Mouse (Mus musculus) bone marrow macrophage, adult 2 months (primary cell): ENCODE results near the gene Ccdc117. TPM values are rescaled to one million over a fixed set of nuclear protein-coding genes. Genes with fewer than 3 reads are reported as not detected.

Experiments
- H3K27ac ChIP-seq: 2 replicates; pipeline ENCODE4 v1.5.1; 2012; ENCODE audit warnings: low read depth, low read length; ENCODE audit not compliant: insufficient read depth
- H3K4me1 ChIP-seq: 2 replicates; pipeline ENCODE4 v1.6.1; 2012; ENCODE audit warnings: low read length; ENCODE audit not compliant: control insufficient read depth, insufficient read depth
- H3K4me3 ChIP-seq: 2 replicates; pipeline ENCODE4 v1.5.1; 2012; ENCODE audit warnings: mild to moderate bottlenecking, low read length, moderate library complexity; ENCODE audit not compliant: insufficient read depth
- CTCF ChIP-seq: IDR thresholded peaks from 2 replicates; pipeline ENCODE4 v1.5.1; 2012; ENCODE audit warnings: low read depth, mild to moderate bottlenecking, low read length, moderate library complexity
- POLR2A ChIP-seq: IDR thresholded peaks from 2 replicates; pipeline ENCODE4 v1.6.1; 2012; ENCODE audit warnings: mild to moderate bottlenecking, low read depth, low read length, borderline replicate concordance
- polyA plus RNA-seq: library from polyadenylated mRNA; stranded (reverse); fragments of >200 nt; gene quantifications from 2 replicates; pipeline ENCODE4 v1.2.4, GENCODE M21; 2012; ENCODE audit not compliant: missing spikeins, insufficient read depth, insufficient read length

The Ccdc117 gene
- polyA plus RNA-seq, 1 experiment: 13.6 TPM

GRCm38 (mm10) chr11:5533108-5533507, 8.9 kb downstream of the Ccdc117 start:
- H3K4me3 ChIP-seq: no peak overlapping the region
- TF ChIP-seq POLR2A: no peak
- no peak for TF ChIP-seq CTCF
- H3K27ac ChIP-seq: no peak overlapping the region
- peaks cover 17% of the 10 kb centered on the region for H3K4me1 ChIP-seq

GRCm38 (mm10) chr11:5530717-5531116, 11.3 kb downstream of the Ccdc117 start:
- TF ChIP-seq CTCF: no peak
- no peak for TF ChIP-seq POLR2A
- Histone ChIP-seq H3K4me3 (no peak overlapping the region), H3K27ac (peak overlapping the region; percentile 48; the same call in 1 of the 2 replicates), H3K4me1 (peaks cover 17% of the 10 kb centered on the region)

- H3K4me3 ChIP-seq: no peak overlapping the region
- H3K27ac ChIP-seq: 0 out of 2 replicates have a peak overlapping the region, but pooled peaks have one; percentile 15
- no peak for TF ChIP-seq CTCF
- TF ChIP-seq POLR2A: no peak
- H3K4me1 ChIP-seq: peaks cover 17% of the 10 kb centered on the region
Observed at GRCm38 (mm10) chr11:5530172-5530571, 11.8 kb downstream of the Ccdc117 start.

GRCm38 (mm10) chr11:5528841-5529240, 13.1 kb downstream of the Ccdc117 start:
- TF ChIP-seq POLR2A: no peak
- TF ChIP-seq CTCF: no peak
- Histone ChIP-seq H3K4me1 (peaks cover 24% of the 10 kb centered on the region), H3K4me3 (no peak overlapping the region), H3K27ac (no peak overlapping the region)

GRCm38 (mm10) chr11:5527865-5528523, 14.0 kb downstream of the Ccdc117 start:
- no peak for TF ChIP-seq POLR2A
- TF ChIP-seq CTCF: no peak
- Histone ChIP-seq H3K4me3 (no peak overlapping the region), H3K4me1 (peaks cover 33% of the 10 kb centered on the region), H3K27ac (no peak overlapping the region)

DNA sequence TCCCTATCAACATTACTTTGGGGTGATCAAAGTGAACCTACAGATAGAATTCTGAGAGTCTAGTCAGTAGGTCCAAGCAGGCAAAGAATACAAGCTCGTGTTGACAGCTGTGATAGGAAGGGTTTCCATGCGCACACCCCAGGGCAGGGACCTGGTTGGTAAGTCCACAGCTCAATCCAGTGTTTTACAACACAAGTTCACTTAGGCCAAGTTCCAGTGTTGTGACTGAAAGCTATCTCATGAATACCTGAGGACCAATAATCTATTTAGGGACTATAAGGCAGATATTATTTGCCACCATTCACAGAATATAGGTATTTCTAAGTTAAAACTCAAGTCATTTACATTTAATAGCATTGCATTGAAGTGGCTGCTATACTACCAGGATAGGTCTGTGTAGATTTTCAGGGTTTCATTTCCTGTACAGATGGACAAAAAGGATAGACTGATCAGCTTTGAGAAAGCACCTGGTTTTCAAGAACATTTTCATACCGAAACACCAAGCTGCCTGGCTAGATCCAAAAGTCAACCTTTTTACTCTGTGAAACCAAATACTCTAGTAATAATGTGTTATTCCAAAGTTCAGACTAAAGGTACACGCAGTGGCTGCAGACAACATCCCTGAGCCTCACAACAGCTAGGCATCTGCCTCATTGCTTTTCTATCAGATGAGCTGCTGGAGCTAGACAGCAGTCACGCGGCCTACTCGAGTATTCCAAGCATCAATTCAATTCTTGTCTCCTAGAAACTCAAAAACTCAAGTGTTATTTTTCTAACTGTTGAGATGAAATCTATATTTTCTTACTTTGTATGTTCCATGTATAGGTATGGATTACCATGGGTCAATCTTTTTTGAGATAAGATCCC, 15.2 kb downstream of the Ccdc117 start:
- no peak overlapping the region for H3K4me3 ChIP-seq
- no peak overlapping the region for H3K27ac ChIP-seq

DNA sequence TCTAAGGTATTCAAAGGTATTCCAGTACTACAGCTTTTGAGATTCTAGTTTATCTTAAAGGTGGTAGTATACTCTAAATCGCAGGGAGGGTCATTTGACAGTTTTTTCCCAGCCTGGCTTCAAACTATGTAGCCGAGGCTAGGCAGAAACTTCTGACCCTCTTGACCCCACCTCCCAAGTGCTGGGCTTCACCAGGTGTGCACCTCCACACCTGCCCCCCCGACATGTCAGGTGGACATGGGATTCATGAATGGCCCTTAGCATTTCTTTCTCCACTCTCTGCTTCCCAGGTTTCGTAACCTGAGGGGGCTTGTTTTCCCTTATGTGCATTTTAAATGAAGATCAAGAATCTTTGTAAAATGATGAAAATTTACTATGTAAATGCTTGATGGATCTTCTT, 16.6 kb downstream of the Ccdc117 start:
- Histone ChIP-seq H3K27ac (no peak overlapping the region), H3K4me1 (peaks cover 29% of the 10 kb centered on the region), H3K4me3 (no peak overlapping the region)
- no peak for TF ChIP-seq POLR2A
- no peak for TF ChIP-seq CTCF

More for the DNA sequence above, 15.2 kb downstream of the Ccdc117 start:
- no peak for TF ChIP-seq CTCF
- TF ChIP-seq POLR2A: no peak
- H3K4me1 ChIP-seq: peaks cover 37% of the 10 kb centered on the region

DNA sequence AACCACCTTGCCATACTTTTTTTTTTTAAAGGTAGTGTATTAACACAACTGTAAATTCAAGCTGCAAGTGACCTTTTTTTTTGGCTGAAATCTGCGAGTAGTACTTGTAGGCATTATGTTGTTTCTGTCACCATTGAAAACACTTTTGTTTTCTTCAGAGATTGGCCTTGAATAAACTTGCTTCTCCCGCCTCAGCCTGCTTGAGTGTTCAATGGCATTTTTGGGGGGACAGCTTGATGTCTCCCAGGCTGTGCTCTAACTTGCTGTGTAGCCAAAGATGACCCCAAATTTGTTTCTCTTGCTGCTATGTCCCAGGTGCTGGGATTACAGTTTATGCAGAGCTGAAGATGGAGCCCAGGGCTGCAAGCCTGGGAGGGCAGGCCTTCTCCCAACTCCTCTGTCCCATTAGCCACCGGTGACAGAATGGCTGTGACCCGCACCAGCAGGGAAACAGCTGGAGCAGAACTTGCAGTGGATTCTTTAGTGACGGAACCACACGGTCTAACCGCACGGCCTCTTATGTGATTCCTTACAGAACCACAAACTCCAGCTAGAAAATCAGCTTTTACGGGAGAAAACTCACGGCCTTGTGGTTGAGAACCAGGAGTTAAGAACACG, 19.1 kb downstream of the Ccdc117 start:
- TF ChIP-seq POLR2A: no peak
- no peak for TF ChIP-seq CTCF
- H3K4me1 ChIP-seq: peaks cover 23% of the 10 kb centered on the region
- H3K4me3 ChIP-seq: peak overlapping the region; percentile 97; the same call in 1 of the 2 replicates
- no peak overlapping the region for H3K27ac ChIP-seq

GRCm38 (mm10) chr11:5521516-5522291, 20.3 kb downstream of the Ccdc117 start:
- H3K4me1 ChIP-seq: peaks cover 23% of the 10 kb centered on the region
- TF ChIP-seq POLR2A: no peak
- no peak for TF ChIP-seq CTCF
- peak overlapping the region; percentile 84 for H3K27ac ChIP-seq
- H3K4me3 ChIP-seq: peak overlapping the region; percentile 97

DNA sequence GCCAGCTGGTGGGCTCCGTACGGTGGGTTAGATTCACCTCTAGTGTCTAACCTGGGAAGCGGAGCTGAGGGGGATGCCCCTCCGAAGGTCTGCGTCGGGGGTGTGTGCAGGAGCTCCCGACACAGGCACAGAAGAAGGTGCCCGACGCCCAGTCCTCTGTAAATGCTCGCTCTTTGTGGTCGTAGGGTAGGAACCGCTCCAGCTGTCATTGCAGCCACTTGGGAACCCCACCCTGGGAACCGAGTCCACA, 20.8 kb downstream of the Ccdc117 start:
- TF ChIP-seq POLR2A (no peak), CTCF (no peak)
- H3K27ac ChIP-seq: peak overlapping the region; percentile 84
- H3K4me3 ChIP-seq: peak overlapping the region; percentile 97
- peaks cover 23% of the 10 kb centered on the region for H3K4me1 ChIP-seq
